Mouse (Mus musculus): ENCODE data around the gene Ramp3. TPM values are rescaled to one million over a fixed set of nuclear protein-coding genes. Genes with fewer than 3 reads are reported as not detected.

Ramp3 gene
- polyA plus RNA-seq, 1 experiment from 2014 or later, result 3.5 TPM

DNA sequence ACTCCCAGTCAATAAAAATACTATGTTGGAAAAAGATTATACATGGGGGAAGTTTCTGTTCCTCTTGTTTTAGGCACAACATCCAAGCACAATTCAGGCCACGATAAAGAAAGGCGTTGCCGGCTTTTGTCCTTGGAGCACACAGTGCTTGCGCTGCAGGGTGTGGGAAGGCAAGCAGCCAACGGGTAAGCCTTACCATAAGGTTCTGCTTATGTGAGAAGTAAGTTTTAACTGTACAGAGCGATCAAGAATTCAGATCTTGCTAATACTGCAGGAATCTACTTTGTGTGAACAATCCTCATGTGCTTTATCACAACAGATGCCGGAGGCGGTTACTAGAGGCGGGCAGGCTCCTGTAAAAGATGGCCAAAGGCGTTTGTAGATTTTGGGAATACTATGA lies 39.4 kb downstream of the Ramp3 start:
- DNase-seq (ENCODE audit: low spot score) (no peak), ATAC-seq (replicated peaks; ENCODE audit: low FRiP score) (no peak)
- Histone ChIP-seq H3K9ac (ENCODE audit: low read length) (no peak overlapping the region), H3K27ac (ENCODE audit: low read depth, low read length) (no peak overlapping the region), H3K4me1 (replicated peaks; ENCODE audit: control insufficient read depth, insufficient read depth, low read length) (no peaks in the 10 kb centered on the region), H3K27me3 (ENCODE audit: control insufficient read depth, insufficient read depth, low read length) (no peaks in the 10 kb centered on the region), H3K4me3 (ENCODE audit: low read depth, low read length) (no peak overlapping the region), H3K9me3 (ENCODE audit: control insufficient read depth, low read length) (no peaks in the 10 kb centered on the region), H3K4me2 (ENCODE audit: low read depth, low read length, severe bottlenecking) (no peak overlapping the region), H3K36me3 (ENCODE audit: control insufficient read depth, insufficient read depth, low read length) (no peaks in the 10 kb centered on the region)
- 89% methylated on average over 10 of the region's 10 CpGs for WGBS

DNA sequence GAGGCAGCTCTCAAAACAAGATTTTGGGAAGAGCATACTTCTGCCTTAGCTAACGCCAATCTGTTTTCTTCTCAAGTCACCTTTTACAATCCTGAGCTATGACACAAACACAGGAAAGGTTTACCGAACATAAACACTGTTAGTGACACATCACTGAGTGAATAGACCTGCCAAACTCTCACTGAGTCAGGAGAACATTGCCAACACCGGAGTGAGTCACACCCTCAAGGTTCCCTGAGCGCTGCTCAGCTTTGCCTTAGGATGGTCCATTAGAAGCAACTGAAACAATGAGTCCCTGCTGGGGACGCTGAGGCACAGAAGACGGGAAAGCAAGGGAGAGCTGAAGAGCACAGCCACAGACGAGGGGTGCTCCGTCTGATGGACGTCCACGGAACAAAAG lies 40.0 kb downstream of the Ramp3 start:
- no peak overlapping the region for H3K4me3 ChIP-seq (ENCODE audit: low read depth, low read length)
- no peaks in the 10 kb centered on the region for H3K9me3 ChIP-seq (ENCODE audit: control insufficient read depth, low read length)
- ATAC-seq (replicated peaks; ENCODE audit: low FRiP score), result no peak
- no peaks in the 10 kb centered on the region for H3K4me1 ChIP-seq (replicated peaks; ENCODE audit: control insufficient read depth, insufficient read depth, low read length)
- 78% methylated on average over 10 of the region's 10 CpGs for WGBS
- H3K4me2 ChIP-seq (ENCODE audit: low read depth, low read length, severe bottlenecking), result no peak overlapping the region
- H3K9ac ChIP-seq (ENCODE audit: low read length), result no peak overlapping the region
- no peaks in the 10 kb centered on the region for H3K36me3 ChIP-seq (ENCODE audit: control insufficient read depth, insufficient read depth, low read length)
- H3K27ac ChIP-seq (ENCODE audit: low read depth, low read length), result no peak overlapping the region
- DNase-seq (ENCODE audit: low spot score), result no peak
- no peaks in the 10 kb centered on the region for H3K27me3 ChIP-seq (ENCODE audit: control insufficient read depth, insufficient read depth, low read length)

DNA sequence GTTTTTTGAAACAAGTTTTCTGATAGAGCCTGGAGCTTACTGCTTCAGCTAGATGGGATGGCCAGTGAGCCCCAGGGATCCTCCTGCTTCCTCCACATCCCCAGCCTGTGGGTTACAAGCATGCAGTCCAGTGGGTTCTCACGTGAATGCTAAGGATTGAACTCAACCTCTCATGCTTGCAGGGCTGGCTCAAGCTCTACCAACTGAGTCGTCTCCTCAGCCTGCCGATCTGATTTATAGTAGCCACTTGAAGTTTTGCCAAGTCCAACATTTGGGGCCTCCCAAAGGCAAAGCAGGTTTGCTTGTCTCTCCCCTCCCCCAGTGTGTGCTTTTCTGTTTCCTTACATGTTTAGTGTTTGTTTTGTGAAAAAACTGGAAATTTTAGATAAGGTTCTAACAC lies 43.9 kb downstream of the Ramp3 start:
- H3K4me1 ChIP-seq (replicated peaks; ENCODE audit: control insufficient read depth, insufficient read depth, low read length), result no peaks in the 10 kb centered on the region
- H3K9me3 ChIP-seq (ENCODE audit: control insufficient read depth, low read length), result no peaks in the 10 kb centered on the region
- no peaks in the 10 kb centered on the region for H3K36me3 ChIP-seq (ENCODE audit: control insufficient read depth, insufficient read depth, low read length)
- no peaks in the 10 kb centered on the region for H3K27me3 ChIP-seq (ENCODE audit: control insufficient read depth, insufficient read depth, low read length)
- H3K4me3 ChIP-seq (ENCODE audit: low read depth, low read length), result no peak overlapping the region
- H3K9ac ChIP-seq (ENCODE audit: low read length), result no peak overlapping the region
- ATAC-seq (replicated peaks; ENCODE audit: low FRiP score), result no peak
- DNase-seq (ENCODE audit: low spot score), result no peak
- H3K4me2 ChIP-seq (ENCODE audit: low read depth, low read length, severe bottlenecking), result no peak overlapping the region
- H3K27ac ChIP-seq (ENCODE audit: low read depth, low read length), result no peak overlapping the region
- WGBS, result 80% methylated on average over 3 of the region's 3 CpGs

DNA sequence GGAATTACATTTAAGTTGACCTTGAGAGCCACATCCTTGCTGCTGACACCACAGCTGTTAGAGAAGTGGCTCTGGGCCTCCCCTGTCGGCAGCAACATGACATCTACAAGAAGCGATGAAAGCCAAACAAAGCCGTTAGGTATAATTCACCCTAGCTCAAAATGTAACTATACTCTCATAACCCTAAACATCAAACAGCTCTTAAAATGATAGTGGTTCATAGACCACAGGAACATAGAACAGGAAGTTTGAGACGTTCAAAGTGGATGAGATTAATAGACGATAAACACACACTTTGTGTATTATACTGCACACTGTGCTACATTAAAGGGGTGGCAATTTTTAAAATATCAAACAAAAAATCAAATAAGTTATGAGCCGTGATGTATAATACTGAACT lies 46.5 kb downstream of the Ramp3 start:
- H3K9me3 ChIP-seq (ENCODE audit: control insufficient read depth, low read length), result no peaks in the 10 kb centered on the region
- no peak for ATAC-seq (replicated peaks; ENCODE audit: low FRiP score)
- no peak overlapping the region for H3K4me2 ChIP-seq (ENCODE audit: low read depth, low read length, severe bottlenecking)
- WGBS, result 91% methylated on average over 6 of the region's 6 CpGs
- H3K4me3 ChIP-seq (ENCODE audit: low read depth, low read length), result no peak overlapping the region
- DNase-seq (ENCODE audit: low spot score), result no peak
- no peaks in the 10 kb centered on the region for H3K27me3 ChIP-seq (ENCODE audit: control insufficient read depth, insufficient read depth, low read length)
- no peaks in the 10 kb centered on the region for H3K36me3 ChIP-seq (ENCODE audit: control insufficient read depth, insufficient read depth, low read length)
- no peaks in the 10 kb centered on the region for H3K4me1 ChIP-seq (replicated peaks; ENCODE audit: control insufficient read depth, insufficient read depth, low read length)
- no peak overlapping the region for H3K9ac ChIP-seq (ENCODE audit: low read length)
- no peak overlapping the region for H3K27ac ChIP-seq (ENCODE audit: low read depth, low read length)

DNA sequence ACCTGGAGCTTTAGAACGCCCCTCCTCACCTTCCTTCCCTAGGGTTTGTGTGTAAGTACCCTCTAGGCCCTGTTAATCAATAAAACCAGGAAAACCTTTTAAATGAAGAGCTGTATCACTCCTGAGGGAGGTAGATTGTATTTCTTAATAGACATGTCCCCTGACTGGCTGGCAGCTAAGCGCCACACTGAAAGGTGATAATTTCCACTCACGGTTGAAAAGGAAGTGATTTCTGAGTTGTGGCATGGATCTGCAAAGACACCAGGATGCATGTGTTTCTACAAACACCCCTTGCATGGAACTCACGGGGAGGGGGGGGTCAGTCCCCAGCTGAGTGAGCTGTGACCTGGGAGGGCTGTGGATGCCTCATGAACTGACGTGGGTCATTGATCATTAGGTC lies 47.2 kb downstream of the Ramp3 start:
- ATAC-seq (replicated peaks; ENCODE audit: low FRiP score), result no peak
- no peak overlapping the region for H3K27ac ChIP-seq (ENCODE audit: low read depth, low read length)
- no peak for DNase-seq (ENCODE audit: low spot score)
- H3K36me3 ChIP-seq (ENCODE audit: control insufficient read depth, insufficient read depth, low read length), result no peaks in the 10 kb centered on the region
- WGBS, result 84% methylated on average over 5 of the region's 5 CpGs
- H3K27me3 ChIP-seq (ENCODE audit: control insufficient read depth, insufficient read depth, low read length), result no peaks in the 10 kb centered on the region
- no peak overlapping the region for H3K4me3 ChIP-seq (ENCODE audit: low read depth, low read length)
- H3K9ac ChIP-seq (ENCODE audit: low read length), result no peak overlapping the region
- no peaks in the 10 kb centered on the region for H3K4me1 ChIP-seq (replicated peaks; ENCODE audit: control insufficient read depth, insufficient read depth, low read length)
- H3K4me2 ChIP-seq (ENCODE audit: low read depth, low read length, severe bottlenecking), result no peak overlapping the region
- no peaks in the 10 kb centered on the region for H3K9me3 ChIP-seq (ENCODE audit: control insufficient read depth, low read length)

DNA sequence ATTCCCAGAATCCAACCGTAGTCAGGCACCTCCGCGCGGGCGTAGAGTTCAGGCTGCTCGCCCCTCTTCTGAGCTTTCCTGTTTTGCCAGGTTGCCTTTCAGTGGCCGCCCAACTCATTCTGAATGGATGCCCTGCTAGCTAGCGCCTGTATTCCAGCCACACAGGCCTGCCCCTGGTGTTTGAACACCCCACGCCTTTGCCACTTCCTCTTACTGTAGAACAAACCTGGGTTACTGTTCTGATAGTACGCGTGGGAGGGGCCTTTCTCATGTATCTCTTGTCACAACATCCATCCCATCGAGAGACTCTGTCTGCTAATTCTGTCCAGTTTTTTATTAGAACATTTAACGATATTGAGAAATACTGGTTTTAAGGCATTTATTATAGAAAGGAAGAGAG lies 48.5 kb downstream of the Ramp3 start:
- 95% methylated on average over 13 of the region's 13 CpGs for WGBS

DNA sequence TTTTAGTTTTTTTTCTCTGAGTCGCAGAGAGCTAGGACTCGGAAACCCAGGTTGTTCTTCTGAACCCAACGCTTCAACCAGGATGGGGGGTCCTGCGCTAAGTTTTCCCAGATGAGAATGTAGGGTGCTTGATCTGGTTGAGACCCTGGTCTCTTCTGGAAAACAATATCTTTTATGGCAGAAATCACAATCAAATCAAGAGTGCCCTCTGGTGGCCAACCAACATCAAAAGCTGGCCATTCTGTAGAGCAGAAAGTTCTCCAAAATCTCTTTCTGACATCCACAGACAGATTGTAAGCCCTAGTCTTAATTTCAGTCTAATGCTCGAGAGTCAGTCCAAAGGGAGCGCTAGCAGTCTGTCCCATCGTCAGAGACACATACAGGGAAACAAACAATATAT lies 50.1 kb downstream of the Ramp3 start:
- no peak overlapping the region for H3K27ac ChIP-seq (ENCODE audit: low read depth, low read length)
- H3K9me3 ChIP-seq (ENCODE audit: control insufficient read depth, low read length), result no peaks in the 10 kb centered on the region
- no peaks in the 10 kb centered on the region for H3K4me1 ChIP-seq (replicated peaks; ENCODE audit: control insufficient read depth, insufficient read depth, low read length)
- ATAC-seq (replicated peaks; ENCODE audit: low FRiP score) (no peak), DNase-seq (ENCODE audit: low spot score) (no peak)
- no peaks in the 10 kb centered on the region for H3K36me3 ChIP-seq (ENCODE audit: control insufficient read depth, insufficient read depth, low read length)
- H3K4me2 ChIP-seq (ENCODE audit: low read depth, low read length, severe bottlenecking), result no peak overlapping the region
- no peaks in the 10 kb centered on the region for H3K27me3 ChIP-seq (ENCODE audit: control insufficient read depth, insufficient read depth, low read length)
- H3K4me3 ChIP-seq (ENCODE audit: low read depth, low read length), result no peak overlapping the region
- no peak overlapping the region for H3K9ac ChIP-seq (ENCODE audit: low read length)
- WGBS, result 93% methylated on average over 7 of the region's 7 CpGs

More for the DNA sequence above, 48.5 kb downstream of the Ramp3 start:
- H3K4me2 ChIP-seq (ENCODE audit: low read depth, low read length, severe bottlenecking), result no peak overlapping the region
- no peak overlapping the region for H3K4me3 ChIP-seq (ENCODE audit: low read depth, low read length)
- ATAC-seq (replicated peaks; ENCODE audit: low FRiP score), result no peak
- no peaks in the 10 kb centered on the region for H3K9me3 ChIP-seq (ENCODE audit: control insufficient read depth, low read length)
- no peaks in the 10 kb centered on the region for H3K27me3 ChIP-seq (ENCODE audit: control insufficient read depth, insufficient read depth, low read length)
- H3K27ac ChIP-seq (ENCODE audit: low read depth, low read length), result no peak overlapping the region
- no peaks in the 10 kb centered on the region for H3K36me3 ChIP-seq (ENCODE audit: control insufficient read depth, insufficient read depth, low read length)
- no peaks in the 10 kb centered on the region for H3K4me1 ChIP-seq (replicated peaks; ENCODE audit: control insufficient read depth, insufficient read depth, low read length)
- DNase-seq (ENCODE audit: low spot score), result no peak
- no peak overlapping the region for H3K9ac ChIP-seq (ENCODE audit: low read length)

DNA sequence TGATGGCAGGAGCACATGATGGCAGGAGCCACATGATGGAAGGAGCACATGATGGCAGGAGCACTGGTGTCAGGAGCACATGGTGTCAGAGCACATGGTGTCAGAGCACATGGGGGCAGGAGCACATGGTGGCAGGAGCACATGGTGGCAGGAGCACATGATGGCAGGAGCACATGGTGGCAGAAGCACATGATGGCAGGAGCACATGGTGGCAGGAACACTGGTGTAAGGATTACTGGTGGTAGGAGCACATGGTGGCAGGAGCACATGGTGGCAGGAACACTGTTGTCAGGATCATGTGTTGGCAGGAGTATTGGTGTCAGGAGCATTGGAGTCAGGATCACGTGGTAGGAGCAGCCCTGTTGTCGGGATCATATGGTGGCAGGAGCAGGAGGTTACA lies 52.1 kb downstream of the Ramp3 start:
- H3K27ac ChIP-seq (ENCODE audit: low read depth, low read length), result no peak overlapping the region
- DNase-seq (ENCODE audit: low spot score), result no peak
- H3K4me2 ChIP-seq (ENCODE audit: low read depth, low read length, severe bottlenecking), result no peak overlapping the region
- ATAC-seq (replicated peaks; ENCODE audit: low FRiP score), result no peak
- H3K27me3 ChIP-seq (ENCODE audit: control insufficient read depth, insufficient read depth, low read length), result no peaks in the 10 kb centered on the region
- no peak overlapping the region for H3K4me3 ChIP-seq (ENCODE audit: low read depth, low read length)
- H3K36me3 ChIP-seq (ENCODE audit: control insufficient read depth, insufficient read depth, low read length), result no peaks in the 10 kb centered on the region
- H3K9ac ChIP-seq (ENCODE audit: low read length), result no peak overlapping the region
- no peaks in the 10 kb centered on the region for H3K4me1 ChIP-seq (replicated peaks; ENCODE audit: control insufficient read depth, insufficient read depth, low read length)
- no peaks in the 10 kb centered on the region for H3K9me3 ChIP-seq (ENCODE audit: control insufficient read depth, low read length)
- WGBS, result 77% methylated on average over 2 of the region's 2 CpGs

DNA sequence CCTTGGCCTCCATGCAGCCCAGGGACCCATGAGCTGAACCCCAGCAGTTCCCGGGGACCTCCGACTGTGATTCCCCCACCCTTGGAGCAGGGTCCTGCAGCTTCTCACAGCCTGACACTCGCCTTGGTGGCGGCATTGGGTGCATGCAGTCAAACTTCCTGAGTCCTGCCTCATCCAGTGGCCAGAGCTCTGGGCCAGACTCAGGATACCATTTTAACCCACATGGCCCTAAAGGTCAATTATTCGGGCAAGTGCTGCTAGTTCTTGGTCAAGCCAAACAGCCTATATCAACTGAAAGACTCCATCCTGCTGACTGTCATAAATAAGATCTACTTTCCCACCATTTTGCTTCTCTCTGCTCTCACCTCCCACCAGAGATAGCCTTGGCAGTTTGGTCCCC lies 62.4 kb downstream of the Ramp3 start:
- no peak overlapping the region for H3K9ac ChIP-seq (ENCODE audit: low read length)
- no peaks in the 10 kb centered on the region for H3K36me3 ChIP-seq (ENCODE audit: control insufficient read depth, insufficient read depth, low read length)
- no peak overlapping the region for H3K27ac ChIP-seq (ENCODE audit: low read depth, low read length)
- H3K27me3 ChIP-seq (ENCODE audit: control insufficient read depth, insufficient read depth, low read length), result no peaks in the 10 kb centered on the region
- H3K4me2 ChIP-seq (ENCODE audit: low read depth, low read length, severe bottlenecking), result no peak overlapping the region
- H3K4me1 ChIP-seq (replicated peaks; ENCODE audit: control insufficient read depth, insufficient read depth, low read length), result no peaks in the 10 kb centered on the region
- DNase-seq (ENCODE audit: low spot score) (no peak), ATAC-seq (replicated peaks; ENCODE audit: low FRiP score) (no peak)
- H3K4me3 ChIP-seq (ENCODE audit: low read depth, low read length), result no peak overlapping the region
- H3K9me3 ChIP-seq (ENCODE audit: control insufficient read depth, low read length), result no peaks in the 10 kb centered on the region
- 91% methylated on average over 5 of the region's 5 CpGs for WGBS

Data from forebrain, embryonic 11.5 days (tissue).